Mouse (Mus musculus): ENCODE data around the gene Gm20518.

GRCm38 (mm10) chr16:17816528-17816927 is 74.9 kb downstream of the Gm20518 start:
- TF ChIP-seq CTCF (IDR thresholded peaks at IDR 0.05; ENCODE audit: borderline replicate concordance, insufficient read depth, low read length): no peak
- no peak for TF ChIP-seq POLR2A (IDR thresholded peaks at IDR 0.05; ENCODE audit: low read depth, low read length)

Measured in embryonic fibroblast, embryonic 13.5 days (primary cell).